Mouse (Mus musculus) layer of hippocampus, adult 9-11 months (tissue): ENCODE results near the gene Cyp26a1.

Experiments
- DNase-seq: peaks from one replicate; pipeline ENCODE4 v3.0.0; 2022

Gene Cyp26a1

DNA sequence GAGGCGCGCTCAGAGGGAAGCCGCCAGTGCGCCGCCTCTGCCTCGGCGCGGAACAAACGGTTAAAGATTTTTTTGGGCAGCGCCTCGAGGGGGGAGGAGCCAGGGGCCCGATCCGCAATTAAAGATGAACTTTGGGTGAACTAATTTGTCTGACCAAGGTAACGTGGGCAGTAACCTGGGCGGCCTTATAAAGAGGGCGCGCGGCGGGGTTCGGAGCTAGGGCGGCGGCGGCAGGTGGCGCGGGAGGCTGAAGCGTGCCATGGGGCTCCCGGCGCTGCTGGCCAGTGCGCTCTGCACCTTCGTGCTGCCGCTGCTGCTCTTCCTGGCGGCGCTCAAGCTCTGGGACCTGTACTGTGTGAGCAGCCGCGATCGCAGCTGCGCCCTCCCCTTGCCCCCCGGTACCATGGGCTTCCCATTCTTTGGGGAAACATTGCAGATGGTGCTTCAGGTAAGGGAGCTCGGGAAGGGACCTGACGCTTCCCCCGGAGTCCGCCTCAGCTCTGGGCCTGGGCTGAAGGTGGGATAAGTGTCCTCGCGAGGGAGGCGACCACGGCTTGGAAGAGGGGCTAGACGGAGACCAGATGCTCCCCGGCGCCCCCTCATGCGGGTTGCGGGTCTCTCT lies at the start of gene Cyp26a1:
TSS of gene Cyp26a1 (plus strand) at position 148 of the 622 bp plus-strand sequence.
- DNase-seq, result no peak

DNA sequence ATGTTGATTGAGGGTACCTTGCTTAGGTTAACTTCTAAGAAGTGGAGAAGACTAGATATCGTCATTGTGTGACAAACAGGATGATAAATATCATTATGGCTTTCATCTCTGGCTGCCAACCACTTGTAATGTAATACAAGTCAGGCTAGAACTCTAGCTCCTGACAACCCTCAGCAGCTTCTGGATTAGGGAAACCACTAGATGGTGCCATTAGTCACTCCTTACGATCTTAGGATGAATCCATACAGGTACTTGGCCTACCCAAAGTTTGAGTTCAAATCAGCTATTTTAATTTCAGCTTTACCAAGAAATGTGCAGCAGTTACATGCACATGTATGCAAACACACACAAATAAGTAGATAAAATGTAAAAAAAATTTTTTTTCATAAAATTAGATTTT lies 49.6 kb upstream of the Cyp26a1 start:
- no peak for DNase-seq

GRCm38 (mm10) chr19:37650526-37650925 lies 47.1 kb upstream of the Cyp26a1 start:
- DNase-seq, result no peak

DNA sequence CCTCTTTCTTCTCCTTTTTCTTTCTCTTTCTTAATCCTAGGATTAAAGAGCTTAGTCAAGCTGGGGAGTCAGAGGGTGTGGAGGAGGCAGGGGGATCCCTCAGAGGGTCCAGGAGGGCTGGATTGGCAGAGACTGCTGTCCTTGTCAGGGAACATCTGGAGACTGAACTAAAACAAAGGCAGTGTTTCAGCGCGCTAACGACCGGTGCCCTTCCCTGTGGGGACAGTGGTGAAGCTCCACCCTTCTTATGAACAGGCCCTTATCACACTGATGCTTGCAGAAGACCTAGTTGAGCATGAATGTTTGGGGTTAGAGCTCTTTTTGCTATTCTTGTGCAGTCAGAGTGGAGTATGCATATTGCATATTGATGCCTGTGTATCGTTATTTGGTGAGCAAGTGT lies 43.6 kb upstream of the Cyp26a1 start:
- DNase-seq, result no peak

DNA sequence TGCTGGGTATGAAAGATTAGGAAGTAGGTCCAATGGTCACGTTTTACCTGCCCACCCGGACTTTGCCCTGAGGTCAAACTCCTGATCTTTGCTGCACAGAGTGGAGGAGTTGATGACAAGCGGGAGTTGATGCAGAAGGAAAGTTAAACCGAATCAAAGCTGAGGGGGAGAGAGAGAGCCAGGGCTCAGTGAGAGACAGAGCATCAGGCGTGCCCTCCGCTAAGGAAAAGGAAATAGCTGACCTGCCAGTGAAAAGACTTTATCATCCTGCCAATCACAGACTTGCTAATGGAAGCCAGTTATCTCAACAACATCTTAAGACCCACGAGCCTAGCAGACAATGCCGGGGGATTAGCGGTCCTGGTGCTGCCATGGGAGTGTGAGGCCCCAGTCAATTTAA lies 41.2 kb upstream of the Cyp26a1 start:
- no peak for DNase-seq

GRCm38 (mm10) chr19:37665256-37665655 lies 32.3 kb upstream of the Cyp26a1 start:
- DNase-seq, result no peak

DNA sequence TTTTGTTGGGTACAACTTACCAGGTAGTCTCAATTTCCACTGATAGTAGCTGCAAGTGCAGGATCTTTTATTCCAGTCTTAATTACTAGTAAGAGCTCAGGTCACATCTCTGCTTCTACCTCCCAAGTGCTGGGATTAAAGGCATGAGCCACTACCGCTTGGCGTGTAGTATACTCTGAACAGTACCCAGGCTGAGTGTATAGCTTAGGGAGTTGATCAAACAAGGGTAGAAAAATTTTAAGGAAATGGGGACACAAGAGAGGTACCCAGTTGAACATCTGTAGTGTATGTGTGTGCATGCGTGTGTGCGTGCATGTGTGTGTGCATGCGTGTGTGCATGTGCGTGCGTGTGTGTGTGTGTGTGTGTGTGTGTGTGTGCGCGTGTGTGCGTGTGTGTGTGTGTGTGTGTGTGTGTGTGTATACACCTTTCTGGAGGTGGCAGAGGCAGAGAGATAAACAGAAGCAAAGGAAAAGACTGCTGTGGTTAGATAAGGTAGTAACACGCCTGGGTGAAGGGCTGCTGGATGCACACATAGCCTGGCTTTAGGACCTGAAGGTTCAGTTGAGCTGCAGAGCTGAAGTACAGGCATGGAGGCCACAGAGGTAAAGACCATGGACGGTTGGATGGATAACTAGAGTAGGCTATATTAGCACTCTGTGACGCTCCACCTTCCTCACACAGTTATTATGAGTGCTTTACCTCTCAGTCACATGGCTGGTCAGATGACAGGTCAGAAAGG lies 29.6 kb upstream of the Cyp26a1 start:
- DNase-seq, result no peak

DNA sequence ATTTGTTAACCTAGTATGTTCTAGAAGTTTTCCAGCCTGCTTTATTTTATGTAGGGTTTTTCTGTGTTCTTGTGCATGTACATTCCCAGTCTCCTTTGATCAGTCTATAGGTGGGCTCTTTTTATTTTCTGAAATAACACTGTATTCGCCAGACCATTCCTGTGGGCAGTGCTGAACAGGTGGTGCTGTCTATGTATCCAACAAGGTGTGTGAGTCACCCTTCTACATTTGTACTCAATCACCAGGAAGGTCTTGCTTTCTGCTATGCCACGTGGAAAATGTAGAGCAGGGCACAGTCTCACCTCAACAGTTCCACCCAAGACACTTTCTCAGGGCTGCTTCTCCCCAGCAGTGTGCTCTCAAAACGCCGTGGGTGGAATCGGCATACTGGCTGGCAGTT lies 28.9 kb upstream of the Cyp26a1 start:
- DNase-seq, result no peak

DNA sequence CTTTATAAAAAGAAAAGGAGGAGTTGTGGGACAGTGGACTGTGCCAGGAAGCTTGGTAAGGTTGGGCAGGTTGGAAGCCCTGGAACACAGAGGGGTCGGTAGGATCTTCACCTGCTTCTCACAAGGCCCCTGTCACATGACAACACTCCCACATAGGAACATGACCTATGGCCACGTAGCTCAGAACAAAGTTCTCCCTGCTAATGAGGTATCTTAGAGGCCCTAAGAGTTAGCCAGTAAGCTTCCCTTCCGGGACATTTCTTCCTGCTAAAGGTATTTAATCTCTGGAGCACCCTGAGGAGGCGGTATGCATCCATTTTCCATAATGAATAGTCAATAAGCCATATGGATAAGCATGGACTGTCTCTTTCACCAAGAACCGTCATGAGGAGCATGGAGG lies 28.1 kb upstream of the Cyp26a1 start:
- DNase-seq, result no peak

DNA sequence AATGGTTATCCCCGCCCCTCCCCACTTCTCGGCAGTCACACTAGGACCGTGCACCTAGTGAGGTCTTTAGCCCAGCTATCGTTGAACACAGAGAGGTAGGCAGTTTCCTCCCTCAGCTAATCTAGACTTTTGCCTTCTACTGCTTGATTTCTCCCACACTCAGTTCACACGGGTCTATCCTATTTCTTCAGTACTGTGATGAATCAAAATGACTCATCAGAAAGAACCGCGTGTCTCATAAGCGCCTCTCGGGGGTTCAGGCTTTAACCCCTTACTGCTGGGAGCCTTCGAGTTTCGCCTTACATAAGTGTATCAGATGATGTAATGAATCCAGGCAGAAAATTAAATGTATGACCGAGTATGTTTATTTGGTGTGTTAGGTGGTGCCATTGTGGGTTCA lies 24.2 kb upstream of the Cyp26a1 start:
- no peak for DNase-seq

GRCm38 (mm10) chr19:37685281-37685680 lies 12.3 kb upstream of the Cyp26a1 start, which contains the start of gene Cyp26c1:
Gene Cyp26c1, plus strand, starts transcription at chr19:37685581.
- DNase-seq, result no peak

DNA sequence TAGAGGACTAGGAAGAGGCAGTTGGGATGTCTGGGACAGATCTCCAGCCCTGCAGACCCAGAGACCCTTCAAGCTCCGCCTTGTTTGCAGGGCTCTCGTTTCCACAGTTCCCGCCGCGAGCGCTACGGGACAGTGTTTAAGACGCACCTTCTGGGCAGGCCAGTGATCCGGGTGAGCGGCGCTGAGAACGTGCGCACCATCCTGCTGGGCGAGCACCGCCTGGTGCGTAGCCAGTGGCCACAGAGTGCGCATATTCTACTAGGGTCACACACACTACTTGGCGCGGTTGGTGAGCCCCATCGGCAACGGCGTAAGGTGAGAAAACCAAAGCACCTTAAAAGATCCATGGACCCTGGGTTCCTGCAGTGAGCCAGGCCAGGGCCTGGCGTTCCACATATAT lies 11.3 kb upstream of the Cyp26a1 start:
- no peak for DNase-seq

- DNase-seq, result no peak
Measured at GRCm38 (mm10) chr19:37686941-37687850, 10.4 kb upstream of the Cyp26a1 start.

DNA sequence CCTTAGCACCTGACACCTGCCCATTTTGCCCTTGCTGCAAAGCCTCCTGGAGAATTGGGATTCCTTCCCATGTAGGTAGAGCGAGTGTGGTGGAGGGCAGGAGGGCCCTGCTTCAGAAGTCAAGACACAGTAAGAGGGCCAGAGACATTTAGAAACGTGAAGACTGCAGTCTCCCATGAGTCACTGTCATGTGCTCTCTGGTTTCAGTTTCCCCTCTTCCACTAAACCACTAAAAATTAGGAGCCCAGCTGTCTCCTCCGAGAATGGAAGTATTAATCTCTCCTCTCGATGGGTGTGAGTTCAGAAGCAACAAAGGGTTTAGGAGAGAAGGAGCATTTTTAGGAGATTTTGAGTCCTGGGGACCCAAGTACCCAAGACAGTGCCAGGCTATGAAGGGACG lies 8.1 kb upstream of the Cyp26a1 start:
- DNase-seq, result no peak

GRCm38 (mm10) chr19:37690716-37691115 lies 6.9 kb upstream of the Cyp26a1 start:
- DNase-seq, result no peak

DNA sequence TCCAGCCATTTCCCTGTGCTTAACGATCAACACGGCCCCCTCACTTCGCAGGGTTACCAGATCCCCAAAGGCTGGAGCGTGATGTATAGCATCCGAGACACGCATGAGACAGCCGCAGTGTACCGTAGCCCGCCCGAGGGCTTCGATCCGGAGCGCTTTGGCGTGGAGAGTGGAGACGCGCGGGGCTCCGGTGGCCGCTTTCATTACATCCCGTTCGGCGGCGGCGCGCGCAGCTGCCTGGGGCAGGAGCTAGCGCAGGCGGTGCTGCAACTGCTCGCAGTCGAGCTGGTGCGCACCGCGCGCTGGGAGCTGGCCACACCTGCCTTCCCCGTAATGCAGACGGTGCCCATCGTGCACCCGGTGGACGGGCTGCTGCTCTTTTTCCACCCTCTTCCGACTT lies 4.7 kb upstream of the Cyp26a1 start:
- no peak for DNase-seq

DNA sequence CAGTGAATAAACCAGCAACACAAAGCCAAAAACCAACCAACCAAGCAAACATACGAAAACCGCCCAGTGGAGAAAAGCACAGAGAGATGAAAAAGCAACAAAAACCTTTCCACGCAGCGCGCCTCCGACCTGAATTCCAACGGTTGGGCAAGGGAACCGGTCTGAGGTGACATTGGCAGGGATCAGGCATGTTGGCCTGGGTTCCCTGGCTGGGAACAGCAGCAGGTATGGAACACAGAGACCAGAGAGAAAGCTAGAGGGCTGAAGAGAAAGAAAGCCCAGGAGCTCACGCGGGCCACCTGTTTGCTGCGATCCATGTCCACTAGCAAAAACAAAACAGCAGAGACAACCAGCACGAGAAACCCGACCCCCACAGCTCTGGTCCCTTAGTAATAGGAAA lies 2.5 kb upstream of the Cyp26a1 start:
- DNase-seq, result no peak

DNA sequence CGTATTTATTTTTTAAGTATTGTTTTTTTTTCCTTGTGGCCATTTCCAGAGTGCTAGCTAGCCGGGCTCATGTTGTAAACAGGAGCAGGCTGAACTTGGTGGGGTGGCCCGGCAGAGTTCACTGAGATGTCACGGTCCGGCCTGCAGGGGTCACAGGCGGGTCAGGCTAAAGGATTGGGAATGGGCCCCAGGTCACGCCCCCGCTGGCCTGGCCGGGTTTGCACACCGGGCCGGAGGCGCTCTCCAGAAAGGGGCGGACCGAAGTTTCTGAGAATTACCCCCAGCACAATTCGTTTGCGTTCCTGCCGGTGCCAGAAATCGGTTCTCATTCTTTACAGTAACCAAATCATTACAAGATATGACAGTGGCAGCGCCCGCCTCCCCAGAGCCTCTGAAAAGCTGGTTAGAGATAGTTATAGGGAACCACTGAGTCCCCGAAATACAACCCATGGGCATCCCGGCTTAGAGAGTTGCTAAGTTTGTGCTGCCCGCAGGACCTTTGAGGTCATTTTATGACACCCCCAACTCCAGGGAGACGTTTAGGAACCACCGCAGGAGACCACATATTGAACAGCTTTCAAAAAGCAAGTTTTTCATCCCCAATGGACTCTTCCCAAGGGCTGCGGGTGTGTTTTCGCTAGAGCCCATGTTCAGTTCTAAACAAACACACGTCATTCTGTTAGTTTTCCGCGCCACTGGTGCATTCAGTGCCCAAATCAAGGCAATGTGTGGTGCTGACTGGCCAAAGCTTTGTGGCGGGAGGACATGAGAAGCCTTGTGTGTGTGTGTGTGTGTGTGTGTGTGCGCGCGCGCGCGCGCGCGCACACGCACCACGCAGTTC lies 1.6 kb upstream of the Cyp26a1 start:
- no peak for DNase-seq

- DNase-seq, result no peak
Measured at GRCm38 (mm10) chr19:37696603-37697334, 829 bp upstream of the Cyp26a1 start.

GRCm38 (mm10) chr19:37697335-37697636 lies 312 bp upstream of the Cyp26a1 start:
- DNase-seq, result no peak

- DNase-seq, result no peak
Measured at GRCm38 (mm10) chr19:37698273-37699160, 919 bp downstream of the Cyp26a1 start.
